Mouse (Mus musculus) C2C12 (cell line): ENCODE results near the gene Oxct2a.

ENCODE experiments used
- CTCF ChIP-seq: IDR thresholded peaks from one replicate; pipeline ENCODE4 v1.5.1; 2011; ENCODE audit not compliant: control insufficient read depth, insufficient read depth, insufficient read length
- USF1 ChIP-seq: IDR thresholded peaks from one replicate; pipeline ENCODE4 v1.6.1; 2011; ENCODE audit warnings: low read depth, mild to moderate bottlenecking, control low read depth, moderate library complexity

- no peak for TF ChIP-seq CTCF
- no peak for TF ChIP-seq USF1
Observed at GRCm38 (mm10) chr4:123331326-123331725, 7.9 kb upstream of the Oxct2a start.
